Mouse (Mus musculus) CD4-positive, CD25-positive, alpha-beta regulatory T cell, adult 4 months (primary cell): ENCODE data around the gene Bglap3. TPM values are rescaled to one million over a fixed set of nuclear protein-coding genes. Genes with fewer than 3 reads are reported as not detected.
A peak's percentile ranks its signal among the peaks of the same experiment; 100 is the strongest.
"Not testable (repeated sequence)": the region's sequence is repeated elsewhere in the genome, so short reads cannot be mapped to it uniquely, and the experiment has no call there.

Experiments used
- ATAC-seq: one replicate; pipeline ENCODE4 v1.8.0; 2017
- polyA plus RNA-seq, 2 experiments: library from polyadenylated mRNA; unstranded; fragments of 100-300 nt; shearing (Covaris generic); gene quantifications; one replicate each; pipeline ENCODE4 v1.2.1; 2017

Bglap3 gene
- not detected for polyA plus RNA-seq

- not testable (repeated sequence) for ATAC-seq
Measured at GRCm38 (mm10) chr3:88372643-88373042, at the start of gene Bglap3. Gene Bglap3, minus strand, starts transcription at chr3:88372743.

- ATAC-seq: no peak
Measured at GRCm38 (mm10) chr3:88422020-88422720, 49.6 kb upstream of the Bglap3 start.

GRCm38 (mm10) chr3:88420771-88421170 lies 48.2 kb upstream of the Bglap3 start:
- ATAC-seq: no peak

DNA sequence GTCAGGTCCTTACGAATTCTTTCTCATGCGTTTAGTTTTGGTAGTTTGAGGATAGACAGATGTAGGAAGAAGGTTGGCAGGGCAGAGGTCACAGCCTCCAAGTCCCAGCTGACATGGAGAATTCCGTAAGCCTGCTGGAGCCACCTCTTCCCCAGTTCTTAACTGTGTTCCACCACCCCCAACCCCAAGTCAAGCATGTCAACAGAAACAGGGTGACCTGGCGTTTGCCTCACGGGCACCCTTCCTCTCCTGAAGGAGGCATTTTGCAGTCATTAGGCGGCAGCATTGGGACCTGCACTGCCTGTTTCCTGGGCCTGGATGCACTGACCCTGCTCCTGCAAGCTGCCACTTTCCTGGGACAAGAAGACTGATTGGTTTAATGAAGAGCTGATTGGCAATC lies 45.5 kb upstream of the Bglap3 start:
- ATAC-seq: no peak

GRCm38 (mm10) chr3:88415668-88416067 lies 43.1 kb upstream of the Bglap3 start:
- ATAC-seq: no peak

DNA sequence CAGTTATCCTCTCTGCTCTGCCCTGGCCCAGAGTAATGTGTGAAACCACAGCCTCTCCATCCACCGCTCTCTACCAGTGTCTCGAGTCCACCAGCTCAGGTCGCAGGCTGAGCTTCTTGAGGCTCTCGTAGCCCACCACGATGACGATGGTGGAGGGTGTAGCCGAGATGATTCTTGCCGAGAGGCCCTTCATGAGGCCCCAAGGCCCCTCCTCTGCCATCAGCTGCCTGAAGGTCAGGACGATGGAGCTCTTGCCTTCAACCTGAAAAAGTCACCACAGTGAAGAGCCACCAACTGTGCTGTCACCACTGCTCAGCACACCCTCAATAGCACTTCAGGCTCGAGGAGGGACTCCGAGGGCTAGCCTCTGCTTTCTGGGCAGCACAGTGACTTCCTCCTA lies 40.1 kb upstream of the Bglap3 start:
- ATAC-seq: no peak

- ATAC-seq: no peak
Measured at GRCm38 (mm10) chr3:88411681-88412080, 39.1 kb upstream of the Bglap3 start.

DNA sequence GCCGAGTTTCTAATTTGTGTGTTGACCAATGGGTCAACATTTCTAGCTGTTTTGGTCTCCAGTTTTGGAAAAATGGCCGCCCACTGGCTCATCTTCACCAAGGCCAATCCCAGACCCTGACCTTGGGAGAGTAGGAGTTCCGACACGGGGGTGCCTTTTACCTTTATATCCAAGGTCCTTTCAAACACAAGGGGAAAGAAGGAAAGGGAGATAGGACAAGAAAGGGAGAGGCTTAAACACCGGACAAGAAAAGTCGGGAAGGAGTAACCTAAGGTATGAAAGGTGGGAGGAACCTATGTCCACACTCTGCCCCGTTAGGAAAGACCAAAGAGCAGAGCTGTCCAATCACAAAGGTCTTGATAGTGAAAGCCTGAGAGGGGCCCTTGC lies 38.1 kb upstream of the Bglap3 start:
- ATAC-seq: no peak

GRCm38 (mm10) chr3:88409741-88410644 lies 37.5 kb upstream of the Bglap3 start, which contains the start of gene Pmf1:
Gene Pmf1, minus strand, starts transcription at chr3:88410331.
- ATAC-seq: peak; percentile 95

DNA sequence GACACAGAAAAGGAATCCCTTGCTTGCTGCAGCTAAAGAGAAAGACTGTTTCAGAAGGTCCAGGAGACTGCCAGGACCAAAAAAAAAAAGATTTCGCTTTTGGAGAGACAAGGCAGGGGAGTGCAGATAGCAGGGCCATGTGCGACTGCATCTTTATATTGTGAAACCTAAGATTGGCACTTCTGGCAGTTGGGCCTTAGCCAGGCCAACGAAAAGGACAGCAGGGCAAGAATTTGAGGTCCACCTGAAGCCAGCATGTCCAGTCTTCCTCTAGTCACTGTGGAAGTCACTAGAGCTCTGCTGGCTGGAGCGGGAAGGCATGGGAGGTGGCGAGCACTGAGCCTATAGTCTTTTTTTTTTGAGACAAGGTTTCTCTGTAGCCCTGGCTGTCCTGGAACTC lies 36.4 kb upstream of the Bglap3 start:
- no peak for ATAC-seq

- ATAC-seq: no peak
Measured at GRCm38 (mm10) chr3:88407529-88407928, 35.0 kb upstream of the Bglap3 start.

GRCm38 (mm10) chr3:88407090-88407489 lies 34.5 kb upstream of the Bglap3 start:
- peak; percentile 36 for ATAC-seq

- ATAC-seq: no peak
Measured at GRCm38 (mm10) chr3:88403522-88404230, 31.1 kb upstream of the Bglap3 start.

- ATAC-seq: no peak
Measured at GRCm38 (mm10) chr3:88398666-88399065, 26.1 kb upstream of the Bglap3 start.

DNA sequence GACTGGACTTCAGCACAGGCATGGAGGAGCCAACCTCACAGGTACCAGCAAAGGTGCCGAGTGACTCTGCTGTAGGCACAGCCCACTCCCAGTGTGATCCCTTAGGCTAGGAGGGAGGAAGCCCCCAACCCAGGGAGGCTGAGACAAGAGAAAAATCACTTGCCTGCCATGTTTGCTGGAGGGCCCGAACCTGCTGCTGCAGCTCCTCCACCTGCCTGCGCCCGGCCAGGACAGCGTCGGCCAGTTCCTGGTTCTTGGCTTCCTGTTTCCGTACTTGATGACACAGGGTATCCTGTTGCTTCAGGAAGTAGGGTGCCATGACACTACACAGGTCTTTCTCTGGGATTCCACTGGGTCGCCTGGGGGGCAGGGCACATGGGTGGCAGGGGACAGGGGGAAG lies 23.2 kb upstream of the Bglap3 start:
- no peak for ATAC-seq

- ATAC-seq: no peak
Measured at GRCm38 (mm10) chr3:88395288-88395687, 22.7 kb upstream of the Bglap3 start.

GRCm38 (mm10) chr3:88393776-88394375 lies 21.3 kb upstream of the Bglap3 start:
- ATAC-seq: no peak

DNA sequence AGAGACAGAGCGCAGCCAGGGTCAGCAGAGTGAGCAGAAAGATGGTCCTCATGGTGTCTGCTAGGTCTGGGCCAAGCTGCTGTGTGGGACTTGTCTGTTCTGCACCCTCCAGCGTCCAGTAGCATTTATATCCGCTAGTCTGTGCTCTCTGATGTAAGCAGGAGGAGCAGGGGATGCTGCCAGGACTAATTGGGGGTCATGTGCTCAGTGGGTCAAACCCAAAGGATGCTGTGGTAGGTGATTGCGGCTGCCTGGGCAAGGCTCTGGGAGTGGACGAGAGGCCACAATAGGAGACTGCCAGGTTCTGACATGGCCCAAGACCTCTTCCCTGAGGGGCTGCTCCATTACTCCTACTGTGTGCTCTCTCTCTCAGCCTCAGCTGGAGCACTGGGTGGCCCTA lies 11.8 kb upstream of the Bglap3 start, which contains the start of gene Bglap:
Gene Bglap, minus strand, starts transcription at position 101 of the 400 bp plus-strand sequence.
- no peak for ATAC-seq

DNA sequence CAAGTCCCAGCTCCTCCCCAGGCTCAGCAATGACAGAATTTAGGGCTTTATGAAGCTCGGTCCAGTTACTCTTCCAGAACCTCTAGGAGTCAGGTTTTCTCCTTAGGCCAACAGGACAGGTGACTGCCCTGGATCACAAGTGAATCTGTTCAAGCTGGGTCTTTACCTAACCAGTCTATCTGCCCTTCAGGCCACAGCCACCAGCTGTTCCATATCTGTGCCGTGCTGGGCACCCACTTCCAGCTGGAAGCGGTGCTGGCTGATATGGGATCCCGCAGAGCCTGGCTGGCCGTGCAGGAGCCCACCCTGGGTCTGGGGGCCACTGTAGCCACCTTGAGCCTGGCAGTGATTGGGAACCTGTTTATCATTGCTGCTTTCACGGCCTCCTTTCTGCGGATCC lies 9.8 kb upstream of the Bglap3 start:
- ATAC-seq: not testable (repeated sequence)

GRCm38 (mm10) chr3:88381389-88382315 lies 9.1 kb upstream of the Bglap3 start:
- ATAC-seq: peak; percentile 98

DNA sequence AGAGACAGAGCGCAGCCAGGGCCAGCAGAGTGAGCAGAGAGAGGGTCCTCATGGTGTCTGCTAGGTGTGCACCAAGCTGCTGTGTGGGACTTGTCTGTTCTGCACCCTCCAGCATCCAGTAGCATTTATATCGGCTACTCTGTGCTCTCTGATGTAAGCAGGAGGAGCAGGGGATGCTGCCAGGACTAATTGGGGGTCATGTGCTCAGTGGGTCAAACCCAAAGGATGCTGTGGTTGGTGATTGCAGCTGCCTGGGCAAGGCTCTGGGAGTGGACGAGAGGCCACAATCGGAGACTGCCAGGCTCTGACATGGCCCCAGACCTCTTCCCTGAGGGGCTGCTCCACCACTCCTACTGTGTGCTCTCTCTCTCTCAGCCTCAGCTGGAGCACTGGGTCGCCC lies 6.1 kb upstream of the Bglap3 start, which contains the start of gene Bglap2:
Gene Bglap2, minus strand, starts transcription at position 101 of the 400 bp plus-strand sequence.
- ATAC-seq: not testable (repeated sequence)
